Mouse (Mus musculus) MEL (cell line): ENCODE results near the gene Syt16. TPM values are rescaled to one million over a fixed set of nuclear protein-coding genes. Genes with fewer than 3 reads are reported as not detected.

ENCODE experiments used
- DNase-seq: peaks from one replicate; pipeline ENCODE4 v3.0.0; 2011; ENCODE audit warnings: low read depth, low spot score
- H3K27ac ChIP-seq: 2 replicates; pipeline ENCODE4 v1.5.1; 2012; ENCODE audit warnings: low read depth, mild to moderate bottlenecking, control low read depth, low read length, moderate library complexity; ENCODE audit not compliant: control insufficient read depth
- H3K27me3 ChIP-seq, 2 experiments: fragments of 150-350 bp in 1 of 2; sonication (generic) in 1 of 2; 2 replicates each; pipeline ENCODE4 v1.6.1; 2012; ENCODE audit warnings: low read length in 2 of 2, mild to moderate bottlenecking in 2 of 2, improper control_type of control experiment in 1 of 2, moderate library complexity in 1 of 2; ENCODE audit not compliant: insufficient read depth in 2 of 2, control insufficient read depth in 1 of 2
- H3K36me3 ChIP-seq, 2 experiments: 2 replicates each; pipeline ENCODE4 v1.6.1; 2012 to 2014; ENCODE audit warnings: low read length in 2 of 2, improper control_type of control experiment in 1 of 2, inconsistent platforms in 1 of 2, mild to moderate bottlenecking in 1 of 2; ENCODE audit not compliant: insufficient read depth in 2 of 2, control insufficient read depth in 1 of 2
- H3K4me1 ChIP-seq, 2 experiments: fragments of 150-350 bp in 1 of 2; sonication (generic) in 1 of 2; 2 replicates each; pipeline ENCODE4 v1.6.1; 2012; ENCODE audit warnings: low read length in 2 of 2, improper control_type of control experiment in 1 of 2, mild to moderate bottlenecking in 1 of 2; ENCODE audit not compliant: insufficient read depth in 2 of 2, control insufficient read depth in 1 of 2
- H3K4me3 ChIP-seq, 2 experiments: fragments of 150-350 bp in 1 of 2; sonication (generic) in 1 of 2; 2 replicates each; pipeline ENCODE4 v1.5.1; 2012; ENCODE audit warnings: low read depth in 2 of 2, low read length in 2 of 2, mild to moderate bottlenecking in 2 of 2, moderate library complexity in 2 of 2, control low read depth in 1 of 2, improper control_type of control experiment in 1 of 2; ENCODE audit not compliant: control insufficient read depth in 1 of 2, insufficient read depth in 1 of 2
- H3K79me2 ChIP-seq: 2 replicates; pipeline ENCODE4 v1.6.1; 2012; ENCODE audit warnings: mild to moderate bottlenecking, low read length, moderate library complexity; ENCODE audit not compliant: control insufficient read depth, poor library complexity, insufficient read depth
- H3K9ac ChIP-seq: 2 replicates; pipeline ENCODE4 v1.6.1; 2012; ENCODE audit warnings: low read depth, mild to moderate bottlenecking, control low read depth, low read length, moderate library complexity; ENCODE audit not compliant: control insufficient read depth, poor library complexity, severe bottlenecking
- H3K9me3 ChIP-seq: fragments of 150-350 bp; sonication (generic); replicated peaks from 2 replicates; pipeline ENCODE4 v1.6.1; 2012; ENCODE audit warnings: mild to moderate bottlenecking, low read length, improper control_type of control experiment, moderate library complexity; ENCODE audit not compliant: insufficient read depth
- CHD1 ChIP-seq: IDR thresholded peaks from 2 replicates; pipeline ENCODE4 v1.6.1; 2012; ENCODE audit warnings: low read depth, mild to moderate bottlenecking, inconsistent platforms, low read length, improper control_type of control experiment
- CHD2 ChIP-seq: IDR thresholded peaks from 2 replicates; pipeline ENCODE4 v1.6.1; 2011; ENCODE audit warnings: low read length, improper control_type of control experiment
- EP300 ChIP-seq, 2 experiments: IDR thresholded peaks; 2 replicates each; pipeline ENCODE4 v1.6.1; 2011; ENCODE audit warnings: improper control_type of control experiment in 2 of 2, low read length in 2 of 2, low read depth in 1 of 2, mild to moderate bottlenecking in 1 of 2
- GABPA ChIP-seq: IDR thresholded peaks from 2 replicates; pipeline ENCODE4 v1.6.1; 2012; ENCODE audit warnings: low read depth, mild to moderate bottlenecking, inconsistent platforms, low read length, improper control_type of control experiment, moderate library complexity
- GATA1 ChIP-seq: IDR thresholded peaks from 2 replicates; pipeline ENCODE4 v1.6.1; 2011; ENCODE audit warnings: low read depth, low read length, improper control_type of control experiment
- HCFC1 ChIP-seq: IDR thresholded peaks from 2 replicates; pipeline ENCODE4 v1.6.1; 2012; ENCODE audit warnings: low read depth, mild to moderate bottlenecking, inconsistent platforms, low read length, improper control_type of control experiment, moderate library complexity
- KAT2A ChIP-seq: conservative IDR thresholded peaks from 2 replicates; pipeline ENCODE4 v1.6.1; 2012; ENCODE audit warnings: low read depth, low read length, improper control_type of control experiment, inconsistent platforms
- MEF2A ChIP-seq: IDR thresholded peaks from 2 replicates; pipeline ENCODE4 v1.6.1; 2014; ENCODE audit warnings: low read depth, mild to moderate bottlenecking, inconsistent platforms, low read length, improper control_type of control experiment; ENCODE audit not compliant: poor library complexity, insufficient replicate concordance, severe bottlenecking; ENCODE audit errors: extremely low read depth
- MYC ChIP-seq: IDR thresholded peaks from 2 replicates; pipeline ENCODE4 v1.6.1; 2011; ENCODE audit warnings: low read depth, mild to moderate bottlenecking, low read length, improper control_type of control experiment, moderate library complexity
- NELFE ChIP-seq: IDR thresholded peaks from 2 replicates; pipeline ENCODE4 v1.6.1; 2011; ENCODE audit warnings: low read depth, low read length, improper control_type of control experiment
- POLR2A ChIP-seq, 2 experiments: IDR thresholded peaks; 2 replicates each; pipeline ENCODE4 v1.6.1; 2011 to 2012; ENCODE audit warnings: low read length in 2 of 2, mild to moderate bottlenecking in 2 of 2, control low read depth in 1 of 2, improper control_type of control experiment in 1 of 2, low read depth in 1 of 2, moderate library complexity in 1 of 2; ENCODE audit not compliant: control insufficient read depth in 1 of 2, insufficient read depth in 1 of 2, poor library complexity in 1 of 2
- POLR2AphosphoS5 ChIP-seq: IDR thresholded peaks from 2 replicates; pipeline ENCODE4 v1.6.1; 2012; ENCODE audit warnings: low read depth, borderline replicate concordance, mild to moderate bottlenecking, inconsistent platforms, low read length, moderate library complexity, mixed read lengths
- TAL1 ChIP-seq: IDR thresholded peaks from 2 replicates; pipeline ENCODE4 v1.6.1; 2012; ENCODE audit warnings: mild to moderate bottlenecking, inconsistent platforms, low read length, moderate library complexity, mixed read lengths
- TBP ChIP-seq: IDR thresholded peaks from 2 replicates; pipeline ENCODE4 v1.8.0; 2011; ENCODE audit warnings: low read depth, low read length, improper control_type of control experiment
- TCF12 ChIP-seq: IDR thresholded peaks from 2 replicates; pipeline ENCODE4 v1.6.1; 2014; ENCODE audit warnings: low read depth, mild to moderate bottlenecking, inconsistent platforms, low read length, improper control_type of control experiment, moderate library complexity
- UBTF ChIP-seq: IDR thresholded peaks from 2 replicates; pipeline ENCODE4 v1.6.1; 2012; ENCODE audit warnings: low read depth, mild to moderate bottlenecking, inconsistent platforms, low read length, improper control_type of control experiment, moderate library complexity, borderline replicate concordance; ENCODE audit not compliant: insufficient read depth
- ZMIZ1 ChIP-seq: IDR thresholded peaks from 2 replicates; pipeline ENCODE4 v1.6.1; 2012; ENCODE audit warnings: low read depth, mild to moderate bottlenecking, inconsistent platforms, low read length, improper control_type of control experiment, moderate library complexity
- ZNF384 ChIP-seq: IDR thresholded peaks from 2 replicates; pipeline ENCODE4 v1.6.1; 2012; ENCODE audit warnings: low read depth, mild to moderate bottlenecking, inconsistent platforms, low read length, improper control_type of control experiment
- polyA plus RNA-seq, 2 experiments: library from polyadenylated mRNA; stranded (reverse) in 1 of 2; unstranded in 1 of 2; fragments of >175 nt in 1 of 2; fragments of >200 nt in 1 of 2; gene quantifications; 2 replicates each; pipeline versions ENCODE4 v1.2.1 to v1.2.4; 2012; ENCODE audit warnings: low replicate concordance in 2 of 2, low read depth in 1 of 2; ENCODE audit not compliant: insufficient read length in 2 of 2, insufficient read depth in 1 of 2, missing spikeins in 1 of 2
- total RNA-seq: library from RNA; depleted of rRNA; stranded (reverse); fragments of 300-350 nt; gene quantifications from 2 replicates; pipeline ENCODE4 v1.2.3, GENCODE M21; 2012

The Syt16 gene
- total and polyA plus RNA-seq, 3 experiments = 0.07 TPM; not detected in 2

- no peaks in the 10 kb centered on the region for H3K36me3 ChIP-seq
- no peak overlapping the region for H3K9ac ChIP-seq
- no peak overlapping the region for H3K4me3 ChIP-seq
- H3K27ac ChIP-seq = no peak overlapping the region
- no peaks in the 10 kb centered on the region for H3K79me2 ChIP-seq
- DNase-seq = no peak
- no peaks in the 10 kb centered on the region for H3K27me3 ChIP-seq
- TF ChIP-seq POLR2A (IDR thresholded peaks at IDR 0.05; ENCODE audit: control insufficient read depth in 1 of 2, insufficient read depth in 1 of 2, low read depth in 1 of 2, low read length in 2 of 2, poor library complexity in 1 of 2) (no peak), KAT2A (no peak), UBTF (no peak), GATA1 (no peak), TBP (no peak), HCFC1 (no peak), ZNF384 (no peak), MEF2A (no peak), ZMIZ1 (no peak), TAL1 (no peak), GABPA (no peak), MYC (no peak), TCF12 (no peak), CHD1 (no peak), POLR2AphosphoS5 (no peak), CHD2 (no peak), EP300 (IDR thresholded peaks at IDR 0.05; ENCODE audit: low read depth in 1 of 2, low read length in 2 of 2) (no peak)
- no peaks in the 10 kb centered on the region for H3K9me3 ChIP-seq
- no peaks in the 10 kb centered on the region for H3K4me1 ChIP-seq
These were observed 108.5 kb downstream of the Syt16 start for GRCm38 (mm10) chr12:74105811-74106513.

DNA sequence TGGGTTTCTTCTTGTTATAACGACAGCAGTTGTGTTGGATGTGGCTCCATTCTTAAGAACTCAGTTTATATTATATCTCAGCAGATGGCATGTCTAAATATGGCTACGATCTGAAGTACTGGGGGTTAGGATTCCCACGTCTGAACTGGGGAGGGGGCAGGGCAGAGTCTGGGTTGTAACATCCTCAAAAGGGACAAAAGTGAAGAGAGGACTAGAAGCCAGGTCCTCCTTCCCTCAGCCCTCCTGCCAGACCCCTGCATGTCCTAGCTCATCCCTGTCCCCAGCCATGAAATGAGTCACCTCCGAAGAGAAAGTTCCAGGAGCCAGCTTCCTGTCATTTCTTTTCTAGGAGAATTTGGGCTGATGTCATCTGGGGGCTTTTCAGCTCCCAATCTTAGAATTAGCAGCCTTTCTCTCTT, 111.2 kb downstream of the Syt16 start:
- no peak overlapping the region for H3K27ac ChIP-seq
- H3K79me2 ChIP-seq = no peaks in the 10 kb centered on the region
- no peak for DNase-seq
- no peak overlapping the region for H3K9ac ChIP-seq
- no peaks in the 10 kb centered on the region for H3K4me1 ChIP-seq
- H3K4me3 ChIP-seq = no peak overlapping the region
- no peak for TF ChIP-seq CHD1
- TF ChIP-seq HCFC1 = no peak
- no peak for TF ChIP-seq NELFE
- no peaks in the 10 kb centered on the region for H3K27me3 ChIP-seq
- H3K9me3 ChIP-seq = no peaks in the 10 kb centered on the region
- no peaks in the 10 kb centered on the region for H3K36me3 ChIP-seq
